Mouse (Mus musculus) CH12.LX (cell line): ENCODE data around the gene March8. TPM values are rescaled to one million over a fixed set of nuclear protein-coding genes. Genes with fewer than 3 reads are reported as not detected.

Experiments used
- DNase-seq: peaks from one replicate; pipeline ENCODE4 v3.0.0-alpha.2; 2013; ENCODE audit errors: extremely low read depth
- H3K27ac ChIP-seq: 2 replicates; pipeline ENCODE4 v1.5.1; 2012; ENCODE audit warnings: low read depth, mild to moderate bottlenecking, control low read depth, moderate library complexity; ENCODE audit not compliant: insufficient read depth
- H3K27me3 ChIP-seq: replicated peaks from 2 replicates; pipeline ENCODE3; 2012; ENCODE audit warnings: inconsistent platforms
- H3K36me3 ChIP-seq, 2 experiments: replicated peaks in 1 of 2; 2 replicates each; pipeline versions ENCODE3 to v1.6.1; 2012; ENCODE audit warnings: inconsistent platforms in 1 of 2, low read length in 1 of 2, mild to moderate bottlenecking in 1 of 2, mixed read lengths in 1 of 2, moderate library complexity in 1 of 2; ENCODE audit not compliant: control insufficient read depth in 1 of 2, insufficient read depth in 1 of 2
- H3K4me1 ChIP-seq, 2 experiments: 2 replicates each; pipeline ENCODE4 v1.6.1; 2012; ENCODE audit warnings: inconsistent platforms in 1 of 2, moderate library complexity in 1 of 2; ENCODE audit not compliant: insufficient read depth in 2 of 2, control insufficient read depth in 1 of 2
- H3K4me2 ChIP-seq: 2 replicates; pipeline ENCODE4 v1.6.1; 2012; ENCODE audit warnings: low read depth, mild to moderate bottlenecking, control low read depth; ENCODE audit not compliant: poor library complexity, insufficient read depth, severe bottlenecking
- H3K4me3 ChIP-seq, 3 experiments: fragments of 150-350 bp in 1 of 3; sonication (generic) in 1 of 3; replicated peaks in 1 of 3; 2 replicates each; pipeline versions ENCODE3 to v1.5.1; 2011 to 2012; ENCODE audit warnings: low read depth in 2 of 3, low read length in 2 of 3, mild to moderate bottlenecking in 2 of 3, moderate library complexity in 2 of 3, control low read depth in 1 of 3, improper control_type of control experiment in 1 of 3, inconsistent platforms in 1 of 3, mixed read lengths in 1 of 3; ENCODE audit not compliant: poor library complexity in 1 of 3
- H3K79me2 ChIP-seq: replicated peaks from 2 replicates; pipeline ENCODE4 v1.6.1; 2012; ENCODE audit warnings: mild to moderate bottlenecking, moderate library complexity; ENCODE audit not compliant: control insufficient read depth, poor library complexity, insufficient read depth, severe bottlenecking; ENCODE audit errors: extremely low read depth
- H3K9ac ChIP-seq: 2 replicates; pipeline ENCODE4 v1.6.1; 2012; ENCODE audit warnings: low read depth, mild to moderate bottlenecking, control low read depth, moderate library complexity; ENCODE audit not compliant: insufficient read depth
- H3K9me3 ChIP-seq: replicated peaks from 2 replicates; pipeline ENCODE3; 2012; ENCODE audit warnings: low read length, inconsistent platforms, mixed read lengths
- BHLHE40 ChIP-seq: IDR thresholded peaks from 2 replicates; pipeline ENCODE4 v1.6.1; 2011; ENCODE audit warnings: mild to moderate bottlenecking, low read depth, low read length, improper control_type of control experiment
- CHD1 ChIP-seq: IDR thresholded peaks from 2 replicates; pipeline ENCODE4 v1.6.1; 2012; ENCODE audit warnings: low read depth, low read length, improper control_type of control experiment, inconsistent platforms
- CHD2 ChIP-seq: IDR thresholded peaks from 2 replicates; pipeline ENCODE4 v1.6.1; 2011; ENCODE audit warnings: low read length, improper control_type of control experiment
- E2F4 ChIP-seq: IDR thresholded peaks from 2 replicates; pipeline ENCODE4 v1.6.1; 2011; ENCODE audit warnings: low read depth, low read length, improper control_type of control experiment; ENCODE audit not compliant: insufficient replicate concordance
- EP300 ChIP-seq: IDR thresholded peaks from 2 replicates; pipeline ENCODE4 v1.6.1; 2011; ENCODE audit warnings: low read length, improper control_type of control experiment
- ETS1 ChIP-seq: conservative IDR thresholded peaks from 2 replicates; pipeline ENCODE4 v1.6.1; 2012; ENCODE audit warnings: low read depth, mild to moderate bottlenecking, inconsistent platforms, low read length, improper control_type of control experiment, moderate library complexity
- GABPA ChIP-seq: IDR thresholded peaks from 2 replicates; pipeline ENCODE4 v1.6.1; 2012; ENCODE audit warnings: low read depth, low read length, improper control_type of control experiment, inconsistent platforms; ENCODE audit not compliant: insufficient replicate concordance
- HCFC1 ChIP-seq: IDR thresholded peaks from 2 replicates; pipeline ENCODE4 v1.6.1; 2012; ENCODE audit warnings: low read depth, mild to moderate bottlenecking, inconsistent platforms, low read length, improper control_type of control experiment
- JUN ChIP-seq: IDR thresholded peaks from 2 replicates; pipeline ENCODE4 v1.6.1; 2011; ENCODE audit warnings: low read depth, mild to moderate bottlenecking, low read length, improper control_type of control experiment, moderate library complexity; ENCODE audit not compliant: insufficient read depth
- KAT2A ChIP-seq: IDR thresholded peaks from 2 replicates; pipeline ENCODE4 v1.6.1; 2012; ENCODE audit warnings: low read length, improper control_type of control experiment, inconsistent platforms; ENCODE audit not compliant: insufficient replicate concordance
- MAX ChIP-seq: IDR thresholded peaks from 2 replicates; pipeline ENCODE4 v1.6.1; 2011; ENCODE audit warnings: low read length, improper control_type of control experiment
- MAZ ChIP-seq: IDR thresholded peaks from 2 replicates; pipeline ENCODE4 v1.6.1; 2012; ENCODE audit warnings: low read depth, mild to moderate bottlenecking, inconsistent platforms, low read length, improper control_type of control experiment, moderate library complexity
- MXI1 ChIP-seq: IDR thresholded peaks from 2 replicates; pipeline ENCODE4 v1.6.1; 2011; ENCODE audit warnings: mild to moderate bottlenecking, low read depth, low read length, improper control_type of control experiment
- PAX5 ChIP-seq: IDR thresholded peaks from 2 replicates; pipeline ENCODE4 v1.6.1; 2012; ENCODE audit warnings: low read length, inconsistent platforms, mixed read lengths
- POLR2A ChIP-seq: IDR thresholded peaks from 2 replicates; pipeline ENCODE4 v1.6.1; 2011; ENCODE audit warnings: low read depth, mild to moderate bottlenecking, improper control_type of control experiment, low read length
- RAD21 ChIP-seq: IDR thresholded peaks from 2 replicates; pipeline ENCODE4 v1.6.1; 2011; ENCODE audit warnings: low read depth, mild to moderate bottlenecking, low read length, improper control_type of control experiment, moderate library complexity
- SMC3 ChIP-seq: IDR thresholded peaks from 2 replicates; pipeline ENCODE4 v1.6.1; 2011; ENCODE audit warnings: low read depth, low read length, improper control_type of control experiment
- TCF12 ChIP-seq: IDR thresholded peaks from 2 replicates; pipeline ENCODE4 v1.6.1; 2014; ENCODE audit warnings: low read depth, mild to moderate bottlenecking, inconsistent platforms, low read length, improper control_type of control experiment
- USF1 ChIP-seq: IDR thresholded peaks from 2 replicates; pipeline ENCODE4 v1.6.1; 2014; ENCODE audit warnings: low read depth, mild to moderate bottlenecking, inconsistent platforms, low read length, improper control_type of control experiment
- USF2 ChIP-seq: conservative IDR thresholded peaks from 2 replicates; pipeline ENCODE4 v1.6.1; 2011; ENCODE audit warnings: low read depth, low read length, improper control_type of control experiment
- ZMIZ1 ChIP-seq: IDR thresholded peaks from 2 replicates; pipeline ENCODE4 v1.6.1; 2012; ENCODE audit warnings: low read depth, mild to moderate bottlenecking, inconsistent platforms, low read length, improper control_type of control experiment
- ZNF384 ChIP-seq: IDR thresholded peaks from 2 replicates; pipeline ENCODE4 v1.6.1; 2012; ENCODE audit warnings: low read depth, low read length, improper control_type of control experiment, inconsistent platforms
- dilution Hi-C: fragments of 300-500 bp; cut with MboI; formaldehyde crosslinking; loops from 2 replicates; pipeline ENCODE4 v1.14.3; 2020; ENCODE audit warnings: low sequenced_read_pairs; ENCODE audit not compliant: extremely low pct_unique_long_range_greater_than_20kb, extremely low pct_ligation_motif_present
- in situ Hi-C: fragments of 300-500 bp; cut with MboI; formaldehyde crosslinking; loops from 3 replicates; pipeline ENCODE4 v1.14.3; 2019; ENCODE audit warnings: low sequenced_read_pairs, low pct_ligation_motif_present, low pct_unique_long_range_greater_than_20kb, mixed read lengths
- polyA plus RNA-seq: library from polyadenylated mRNA; unstranded; fragments of >175 nt; gene quantifications from 2 replicates; pipeline ENCODE4 v1.2.1, GENCODE M21; 2012; ENCODE audit warnings: low read depth; ENCODE audit not compliant: insufficient read length
- total RNA-seq, 2 experiments: library from RNA; depleted of rRNA; stranded (reverse); fragments of 300-350 nt in 1 of 2; fragments of >200 nt in 1 of 2; gene quantifications; 2 replicates each; pipeline ENCODE4 v1.2.3; 2012 to 2014

March8 gene
- total and polyA plus RNA-seq, 3 experiments = 4.9 to 7.8 (median 4.9) TPM

DNA sequence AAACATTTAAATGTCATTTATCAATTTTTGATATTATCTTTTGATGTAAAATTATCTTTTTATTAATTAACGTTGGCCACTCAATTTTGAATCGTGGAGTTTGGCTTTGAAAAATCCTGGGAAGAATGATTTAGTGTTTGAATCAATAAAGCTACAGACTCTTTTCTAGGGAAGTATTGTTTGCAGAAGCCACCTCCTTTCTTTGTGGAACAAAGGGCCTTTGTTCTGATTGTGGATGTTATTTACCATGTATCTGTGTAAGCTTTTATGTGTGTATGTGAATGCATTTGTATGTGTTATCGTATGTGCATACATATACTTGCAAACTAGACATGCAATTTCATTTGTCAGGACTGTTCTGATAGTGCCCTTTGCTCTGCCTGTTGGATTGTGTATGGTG lies 48.7 kb downstream of the March8 start:
- TF ChIP-seq CHD2 (no peak), USF2 (no peak), E2F4 (no peak), ETS1 (no peak), USF1 (no peak), POLR2A (no peak), RAD21 (no peak), TCF12 (no peak), EP300 (no peak), BHLHE40 (no peak), MXI1 (no peak), ZNF384 (no peak), MAX (no peak), ZMIZ1 (no peak), JUN (no peak), GABPA (no peak)
- H3K36me3 ChIP-seq = no peaks in the 10 kb centered on the region
- no peak overlapping the region for H3K4me3 ChIP-seq
- peaks cover 8 to 42% of the 10 kb centered on the region in 2 experiments for H3K4me1 ChIP-seq
- no peaks in the 10 kb centered on the region for H3K79me2 ChIP-seq
- H3K27ac ChIP-seq = no peak overlapping the region
- in situ Hi-C loops = no loop called here
- no peaks in the 10 kb centered on the region for H3K9me3 ChIP-seq
- no peak overlapping the region for H3K4me2 ChIP-seq
- no peak overlapping the region for H3K9ac ChIP-seq
- dilution Hi-C loops = no loop called here
- H3K27me3 ChIP-seq = no peaks in the 10 kb centered on the region
- DNase-seq = no peak

DNA sequence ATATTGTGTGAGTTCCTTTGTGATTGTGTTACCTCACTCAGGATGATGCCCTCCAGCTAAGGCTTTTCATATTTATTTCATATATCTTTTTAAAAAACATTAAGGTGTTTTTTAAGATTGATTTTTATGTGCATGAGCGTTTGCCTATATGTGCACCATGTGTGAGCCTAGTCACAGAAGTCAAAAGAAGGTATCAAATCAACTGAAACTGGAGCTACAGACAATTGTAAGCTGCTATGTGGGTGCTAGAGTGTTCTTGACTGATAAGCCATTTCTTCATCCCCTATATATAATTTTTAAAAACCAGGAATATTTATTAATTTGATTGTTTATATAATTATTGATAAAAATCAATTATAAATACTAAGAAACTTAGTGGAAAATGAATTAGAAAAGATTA lies 50.2 kb downstream of the March8 start:
- Histone ChIP-seq H3K4me1 (peaks cover 6 to 29% of the 10 kb centered on the region in 2 experiments), H3K27ac (no peak overlapping the region), H3K4me2 (no peak overlapping the region), H3K36me3 (no peaks in the 10 kb centered on the region)
- in situ Hi-C loops = no loop called here
- no peak for DNase-seq
- TF ChIP-seq HCFC1 (no peak), CHD2 (no peak), BHLHE40 (no peak), SMC3 (no peak), KAT2A (no peak), MAZ (no peak), CHD1 (no peak), PAX5 (no peak)
- TF ChIP-seq, all 38 proteins: peak for 0
- H3K9ac ChIP-seq = no peak overlapping the region
- no peaks in the 10 kb centered on the region for H3K79me2 ChIP-seq
- H3K27me3 ChIP-seq = no peaks in the 10 kb centered on the region
- H3K9me3 ChIP-seq = no peaks in the 10 kb centered on the region
- dilution Hi-C loops = no loop called here
- no peak overlapping the region for H3K4me3 ChIP-seq
